Mouse (Mus musculus): ENCODE measurements around the gene Vmn1r67.

- TF ChIP-seq CTCF (IDR thresholded peaks at IDR 0.05; ENCODE audit: control insufficient read depth, insufficient read depth, insufficient read length) (no peak), MYOG (IDR thresholded peaks at IDR 0.05; ENCODE audit: control insufficient read depth, extremely low read depth, insufficient read length) (no peak), CEBPB (IDR thresholded peaks at IDR 0.05; ENCODE audit: low read depth) (no peak)
Measured at GRCm38 (mm10) chr7:10495578-10495977, 52.4 kb downstream of the Vmn1r67 start.
